Mouse (Mus musculus) midbrain, embryonic 14.5 days (tissue): ENCODE measurements around the gene Gja6. TPM values are rescaled to one million over a fixed set of nuclear protein-coding genes. Genes with fewer than 3 reads are reported as not detected.

Experiments used
- ATAC-seq: fragments of 200-750 bp; cut with Nextera tagmentation; 2 replicates; pipeline ENCODE4 v1.8.0; 2017; ENCODE audit warnings: moderate number of reproducible peaks, moderate library complexity; ENCODE audit not compliant: low FRiP score, low TSS enrichment
- DNase-seq: peaks from one replicate; pipeline ENCODE4 v3.0.0-alpha.2; 2015
- H3K27ac ChIP-seq: fragments of 300-500 bp; sonication (generic); replicated peaks from 2 replicates; pipeline ENCODE4 v1.5.1; 2014; ENCODE audit warnings: mild to moderate bottlenecking, low read depth, low read length, moderate library complexity
- H3K27me3 ChIP-seq: fragments of 300-500 bp; sonication (generic); 2 replicates; pipeline ENCODE4 v1.6.1; 2014; ENCODE audit warnings: low read length, control low read depth, mixed read lengths; ENCODE audit not compliant: control insufficient read depth, insufficient read depth
- H3K36me3 ChIP-seq: fragments of 300-500 bp; sonication (generic); 2 replicates; pipeline ENCODE4 v1.6.1; 2014; ENCODE audit warnings: low read length, control low read depth; ENCODE audit not compliant: control insufficient read depth, insufficient read depth
- H3K4me1 ChIP-seq: fragments of 300-500 bp; sonication (generic); 2 replicates; pipeline ENCODE4 v1.6.1; 2014; ENCODE audit warnings: mild to moderate bottlenecking, antibody characterized with exemption, low read length, control low read depth; ENCODE audit not compliant: control insufficient read depth, insufficient read depth
- H3K4me2 ChIP-seq: fragments of 300-500 bp; sonication (generic); 2 replicates; pipeline ENCODE4 v1.6.1; 2014; ENCODE audit warnings: mild to moderate bottlenecking, low read length, moderate library complexity
- H3K4me3 ChIP-seq: fragments of 300-500 bp; sonication (generic); replicated peaks from 2 replicates; pipeline ENCODE4 v1.5.1; 2014; ENCODE audit warnings: low read depth, low read length
- H3K9ac ChIP-seq: fragments of 300-500 bp; sonication (generic); replicated peaks from 2 replicates; pipeline ENCODE4 v1.6.1; 2014; ENCODE audit warnings: mild to moderate bottlenecking, low read length, moderate library complexity
- H3K9me3 ChIP-seq: fragments of 300-500 bp; sonication (generic); 2 replicates; pipeline ENCODE4 v1.6.1; 2016; ENCODE audit warnings: low read length, control low read depth, mixed read lengths; ENCODE audit not compliant: control insufficient read depth
- WGBS: fragments of 180-500 bp; shearing (Covaris S2); extraction: QIAGEN DNeasy Blood & Tissue Kit; methylation state at CpG from one replicate; pipeline ENCODE4 v1.1.7; 2014; 5-methylcytosine and 5-hydroxymethylcytosine counted together
- polyA plus RNA-seq: library from polyadenylated mRNA; unstranded; fragments of >200 nt; fragmentation: Nextera tagmentation; extraction: Ambion mirVana; gene quantifications from 2 replicates; pipeline ENCODE4 v1.2.1, GENCODE M21; 2014

The Gja6 gene
- polyA plus RNA-seq, 1 experiment from 2014 or later, result not detected

- ATAC-seq, result no peak
- Histone ChIP-seq H3K4me3 (no peak overlapping the region), H3K36me3 (no peaks in the 10 kb centered on the region), H3K4me2 (no peak overlapping the region), H3K9ac (no peak overlapping the region), H3K4me1 (no peaks in the 10 kb centered on the region), H3K9me3 (no peaks in the 10 kb centered on the region), H3K27me3 (no peaks in the 10 kb centered on the region), H3K27ac (no peak overlapping the region)
- 71% methylated on average over 2 of the region's 2 CpGs for WGBS
- DNase-seq, result no peak
Observed at GRCm38 (mm10) chrX:160905041-160905678, 1.7 kb downstream of the Gja6 start.

GRCm38 (mm10) chrX:160901118-160901517, 5.7 kb downstream of the Gja6 start:
- DNase-seq (no peak), ATAC-seq (no peak)
- 92% methylated on average over 2 of the region's 2 CpGs for WGBS
- H3K27ac ChIP-seq, result no peak overlapping the region
- no peak overlapping the region for H3K4me2 ChIP-seq
- no peaks in the 10 kb centered on the region for H3K9me3 ChIP-seq
- no peak overlapping the region for H3K9ac ChIP-seq
- H3K27me3 ChIP-seq, result no peaks in the 10 kb centered on the region
- H3K4me1 ChIP-seq, result no peaks in the 10 kb centered on the region
- no peak overlapping the region for H3K4me3 ChIP-seq
- H3K36me3 ChIP-seq, result no peaks in the 10 kb centered on the region

- 69% methylated on average over 1 of the region's 1 CpGs for WGBS
- no peak overlapping the region for H3K4me3 ChIP-seq
- no peaks in the 10 kb centered on the region for H3K4me1 ChIP-seq
- ATAC-seq (no peak), DNase-seq (no peak)
- no peak overlapping the region for H3K9ac ChIP-seq
- H3K9me3 ChIP-seq, result no peaks in the 10 kb centered on the region
- no peaks in the 10 kb centered on the region for H3K36me3 ChIP-seq
- H3K27me3 ChIP-seq, result peaks cover 8% of the 10 kb centered on the region
- no peak overlapping the region for H3K27ac ChIP-seq
- no peak overlapping the region for H3K4me2 ChIP-seq
Observed at GRCm38 (mm10) chrX:160892077-160892476, 14.8 kb downstream of the Gja6 start.

DNA sequence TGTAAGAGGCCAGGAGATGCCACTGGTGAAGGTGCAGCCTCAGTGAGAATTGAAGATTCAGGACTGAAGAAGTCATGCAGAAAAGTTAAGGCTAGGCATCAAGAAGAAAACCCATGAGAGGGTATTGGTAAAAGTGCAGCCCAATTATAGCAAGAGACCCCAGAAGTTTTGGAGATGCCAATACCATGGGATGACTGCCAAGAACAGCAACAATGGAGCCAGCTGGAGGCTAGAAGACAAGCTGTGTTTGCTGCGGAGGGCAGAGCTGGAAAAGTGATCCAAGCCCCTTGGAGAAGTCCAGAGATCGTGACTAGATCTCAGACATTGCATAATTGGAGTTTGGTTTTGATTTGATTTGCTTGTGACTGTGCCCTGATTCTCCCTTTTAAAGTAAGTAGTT, 20.6 kb downstream of the Gja6 start:
- DNase-seq (no peak), ATAC-seq (no peak)
- no peak overlapping the region for H3K27ac ChIP-seq
- H3K4me1 ChIP-seq, result no peaks in the 10 kb centered on the region
- no peak overlapping the region for H3K4me2 ChIP-seq
- no peaks in the 10 kb centered on the region for H3K36me3 ChIP-seq
- no peaks in the 10 kb centered on the region for H3K9me3 ChIP-seq
- H3K9ac ChIP-seq, result no peak overlapping the region
- H3K27me3 ChIP-seq, result peaks cover 6% of the 10 kb centered on the region; the same call in 1 of the 2 replicates
- 72% methylated on average over 2 of the region's 2 CpGs for WGBS
- H3K4me3 ChIP-seq, result no peak overlapping the region

- 90% methylated on average over 4 of the region's 4 CpGs for WGBS
- no peaks in the 10 kb centered on the region for H3K9me3 ChIP-seq
Observed at GRCm38 (mm10) chrX:160866576-160866975, 40.3 kb downstream of the Gja6 start.

DNA sequence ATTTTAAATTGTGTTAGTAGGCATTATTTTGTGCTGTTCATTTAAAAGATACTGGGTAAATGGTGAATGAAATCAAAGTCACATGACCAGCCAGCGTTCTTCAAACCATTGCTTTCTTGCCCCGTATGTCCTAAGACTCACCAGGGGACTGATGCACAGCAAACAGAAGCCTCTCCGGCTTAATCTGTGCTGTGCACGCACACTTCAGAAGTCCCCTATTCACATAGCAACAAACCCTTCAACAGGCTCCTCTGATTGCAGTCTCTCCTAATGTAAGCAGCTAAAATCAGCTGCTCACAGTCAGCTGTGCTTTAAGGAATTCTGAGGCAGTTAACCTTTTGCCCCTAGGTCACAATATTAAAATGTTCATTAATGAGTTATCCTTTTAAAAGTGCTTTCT, 41.8 kb downstream of the Gja6 start:
- DNase-seq, result peak; percentile 22

More at GRCm38 (mm10) chrX:160866576-160866975, 40.3 kb downstream of the Gja6 start:
- Histone ChIP-seq H3K27ac (no peak overlapping the region), H3K4me1 (no peaks in the 10 kb centered on the region), H3K4me2 (no peak overlapping the region), H3K27me3 (0 out of 2 replicates have a peak, but pooled peaks cover 5% of the 10 kb centered on the region), H3K36me3 (no peaks in the 10 kb centered on the region), H3K9ac (no peak overlapping the region), H3K4me3 (no peak overlapping the region)
- no peak for ATAC-seq
- DNase-seq, result no peak

GRCm38 (mm10) chrX:160863689-160864383, 43.0 kb downstream of the Gja6 start:
- H3K27me3 ChIP-seq, result 0 out of 2 replicates have a peak, but pooled peaks cover 5% of the 10 kb centered on the region
- H3K4me3 ChIP-seq, result no peak overlapping the region
- H3K36me3 ChIP-seq, result no peaks in the 10 kb centered on the region
- H3K27ac ChIP-seq, result peak overlapping the region; percentile 45
- no peak overlapping the region for H3K9ac ChIP-seq
- DNase-seq (peak; percentile 21), ATAC-seq (peak; percentile 50; the same call in 1 of the 2 replicates)
- no peaks in the 10 kb centered on the region for H3K9me3 ChIP-seq
- no peak overlapping the region for H3K4me2 ChIP-seq
- 32% methylated on average over 4 of the region's 4 CpGs for WGBS
- H3K4me1 ChIP-seq, result no peaks in the 10 kb centered on the region

More for the DNA sequence above, 41.8 kb downstream of the Gja6 start:
- Histone ChIP-seq H3K4me2 (no peak overlapping the region), H3K9ac (no peak overlapping the region), H3K27ac (no peak overlapping the region), H3K4me1 (no peaks in the 10 kb centered on the region), H3K36me3 (no peaks in the 10 kb centered on the region), H3K27me3 (0 out of 2 replicates have a peak, but pooled peaks cover 5% of the 10 kb centered on the region), H3K4me3 (no peak overlapping the region), H3K9me3 (no peaks in the 10 kb centered on the region)
- WGBS, result 30% methylated on average over 4 of the region's 4 CpGs
- ATAC-seq, result no peak
